Mouse (Mus musculus) hindbrain, embryonic 11.5 days (tissue): ENCODE results near the gene Ksr1. TPM values are rescaled to one million over a fixed set of nuclear protein-coding genes. Genes with fewer than 3 reads are reported as not detected.

ENCODE experiments used
- ATAC-seq: fragments of 200-750 bp; cut with Nextera tagmentation; 2 replicates; pipeline ENCODE4 v1.8.0; 2017; ENCODE audit warnings: mild to moderate bottlenecking, moderate TSS enrichment, moderate library complexity; ENCODE audit not compliant: low FRiP score
- DNase-seq: peaks from one replicate; pipeline ENCODE4 v3.0.0-alpha.2; 2015; ENCODE audit warnings: low spot score
- H3K27ac ChIP-seq: fragments of 300-500 bp; sonication (generic); 2 replicates; pipeline ENCODE4 v1.5.1; 2014; ENCODE audit warnings: mild to moderate bottlenecking, low read depth, low read length
- H3K27me3 ChIP-seq: fragments of 300-500 bp; sonication (generic); 2 replicates; pipeline ENCODE4 v1.6.1; 2014; ENCODE audit warnings: mild to moderate bottlenecking, low read length, moderate library complexity, mixed read lengths; ENCODE audit not compliant: control insufficient read depth, insufficient read depth
- H3K36me3 ChIP-seq: fragments of 300-500 bp; sonication (generic); 2 replicates; pipeline ENCODE4 v1.6.1; 2014; ENCODE audit warnings: mild to moderate bottlenecking, low read length, moderate library complexity, mixed read lengths; ENCODE audit not compliant: control insufficient read depth, insufficient read depth
- H3K4me1 ChIP-seq: fragments of 300-500 bp; sonication (generic); replicated peaks from 2 replicates; pipeline ENCODE4 v1.6.1; 2014; ENCODE audit warnings: low read length, mixed read lengths; ENCODE audit not compliant: control insufficient read depth, insufficient read depth
- H3K4me2 ChIP-seq: fragments of 300-500 bp; sonication (generic); replicated peaks from 2 replicates; pipeline ENCODE4 v1.6.1; 2014; ENCODE audit warnings: mild to moderate bottlenecking, low read depth, low read length
- H3K4me3 ChIP-seq: fragments of 300-500 bp; sonication (generic); 2 replicates; pipeline ENCODE4 v1.5.1; 2014; ENCODE audit warnings: low read depth, low read length
- H3K9ac ChIP-seq: fragments of 300-500 bp; sonication (generic); 2 replicates; pipeline ENCODE4 v1.6.1; 2014; ENCODE audit warnings: low read depth, low read length
- H3K9me3 ChIP-seq: fragments of 300-500 bp; sonication (generic); 2 replicates; pipeline ENCODE4 v1.6.1; 2016; ENCODE audit warnings: low read length; ENCODE audit not compliant: control insufficient read depth
- WGBS: fragments of 180-500 bp; shearing (Covaris S2); extraction: QIAGEN DNeasy Blood & Tissue Kit; methylation state at CpG from one replicate; pipeline ENCODE4 v1.1.7; 2014; 5-methylcytosine and 5-hydroxymethylcytosine counted together
- polyA plus RNA-seq: library from polyadenylated mRNA; unstranded; fragments of >200 nt; fragmentation: Nextera tagmentation; extraction: Ambion mirVana; gene quantifications from 2 replicates; pipeline ENCODE4 v1.2.1, GENCODE M21; 2014

Gene Ksr1
- polyA plus RNA-seq, 1 experiment from 2014 or later, result 3.9 TPM

GRCm38 (mm10) chr11:79020535-79021045 is 125.6 kb downstream of the Ksr1 start:
- ATAC-seq, result no peak
- Histone ChIP-seq H3K9ac (no peak overlapping the region), H3K9me3 (no peaks in the 10 kb centered on the region), H3K27ac (no peak overlapping the region), H3K27me3 (no peaks in the 10 kb centered on the region), H3K4me3 (no peak overlapping the region), H3K4me1 (no peaks in the 10 kb centered on the region), H3K36me3 (no peaks in the 10 kb centered on the region), H3K4me2 (no peak overlapping the region)
- WGBS, result 68% methylated on average over 21 of the region's 21 CpGs
- no peak for DNase-seq

DNA sequence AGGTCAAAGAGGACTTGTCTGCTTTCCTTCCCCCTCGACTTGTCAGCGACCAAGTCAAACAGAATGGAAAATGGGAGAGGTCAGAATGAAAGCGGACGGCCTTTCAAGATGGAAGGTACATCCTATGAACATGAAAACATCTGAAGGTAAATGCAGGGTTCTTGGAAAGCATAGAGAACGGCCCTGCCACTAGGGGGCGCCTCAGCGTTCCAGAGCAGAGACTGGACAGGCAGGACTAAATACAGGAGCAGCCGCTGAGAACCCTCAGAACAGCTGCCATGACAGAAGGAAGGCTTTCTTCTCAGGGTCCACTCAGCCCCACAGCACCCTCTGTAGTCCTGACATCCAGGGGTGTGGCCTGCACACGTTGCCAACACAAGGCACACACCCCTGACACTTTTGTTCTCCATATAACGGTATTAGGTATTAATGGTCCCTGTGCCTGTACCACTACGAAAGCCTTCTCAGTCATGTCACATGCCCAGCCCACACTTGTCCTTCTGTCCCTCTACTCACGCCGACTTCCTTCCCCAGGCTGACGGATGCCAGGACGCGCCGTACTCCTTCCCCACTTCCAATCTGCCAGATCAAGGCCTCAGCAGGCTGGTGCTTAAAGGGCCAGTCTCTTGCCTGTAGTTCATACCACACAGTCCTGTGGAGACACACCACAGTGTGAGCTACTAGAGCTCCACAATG is 126.2 kb downstream of the Ksr1 start:
- H3K4me1 ChIP-seq, result no peaks in the 10 kb centered on the region
- ATAC-seq, result no peak
- no peak overlapping the region for H3K27ac ChIP-seq
- no peaks in the 10 kb centered on the region for H3K27me3 ChIP-seq
- 87% methylated on average over 17 of the region's 17 CpGs for WGBS
- H3K9me3 ChIP-seq, result no peaks in the 10 kb centered on the region
- H3K36me3 ChIP-seq, result no peaks in the 10 kb centered on the region
- no peak overlapping the region for H3K4me2 ChIP-seq
- H3K4me3 ChIP-seq, result no peak overlapping the region
- H3K9ac ChIP-seq, result no peak overlapping the region
- no peak for DNase-seq

DNA sequence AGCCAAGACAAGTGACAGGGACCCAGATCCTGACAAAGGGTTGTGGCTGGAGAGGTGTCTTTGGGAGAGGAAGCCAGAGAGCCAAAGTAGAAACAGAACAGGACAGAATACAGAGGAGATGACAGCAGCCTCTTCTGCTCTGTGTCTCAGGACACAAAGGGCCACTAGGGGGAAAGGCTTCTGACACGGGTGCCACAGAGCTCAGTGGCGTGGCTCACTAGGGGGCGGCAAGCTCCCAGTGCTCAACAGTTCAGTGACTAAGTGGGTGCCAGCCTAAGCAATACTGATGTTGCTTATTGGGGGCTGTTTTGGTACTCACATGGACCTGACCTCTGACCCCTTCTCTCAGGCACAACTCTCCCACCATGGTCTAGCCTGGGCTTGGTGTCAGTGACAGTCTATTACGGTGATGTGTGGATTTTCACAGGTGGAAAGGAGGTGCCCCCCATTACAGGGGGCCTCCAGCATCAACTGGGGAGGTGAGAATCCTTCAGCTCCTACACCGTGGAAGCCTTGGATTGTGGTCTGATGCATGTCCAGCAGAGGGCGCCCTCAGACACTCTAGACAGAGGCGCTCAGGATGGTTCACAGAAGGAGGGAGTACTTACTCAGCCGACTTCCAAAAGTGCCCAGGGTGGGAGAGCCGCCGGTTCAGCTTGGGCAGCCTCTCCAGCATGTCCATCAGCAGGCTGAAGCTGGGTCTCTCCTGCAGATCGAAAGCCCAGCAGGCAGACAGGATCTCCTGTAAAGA is 127.1 kb downstream of the Ksr1 start:
- Histone ChIP-seq H3K4me1 (no peaks in the 10 kb centered on the region), H3K9me3 (no peaks in the 10 kb centered on the region), H3K9ac (no peak overlapping the region), H3K27ac (no peak overlapping the region), H3K36me3 (no peaks in the 10 kb centered on the region), H3K27me3 (no peaks in the 10 kb centered on the region), H3K4me3 (no peak overlapping the region), H3K4me2 (no peak overlapping the region)
- DNase-seq (peak; percentile 83), ATAC-seq (no peak)
- 60% methylated on average over 11 of the region's 11 CpGs for WGBS

GRCm38 (mm10) chr11:79017161-79017606 is 129.0 kb downstream of the Ksr1 start:
- ATAC-seq (no peak), DNase-seq (no peak)
- Histone ChIP-seq H3K9me3 (no peaks in the 10 kb centered on the region), H3K36me3 (no peaks in the 10 kb centered on the region), H3K27me3 (no peaks in the 10 kb centered on the region), H3K4me3 (no peak overlapping the region), H3K27ac (no peak overlapping the region), H3K9ac (no peak overlapping the region), H3K4me1 (no peaks in the 10 kb centered on the region), H3K4me2 (no peak overlapping the region)
- 78% methylated on average over 7 of the region's 7 CpGs for WGBS

- Histone ChIP-seq H3K27me3 (no peaks in the 10 kb centered on the region), H3K9me3 (no peaks in the 10 kb centered on the region), H3K4me2 (no peak overlapping the region), H3K9ac (no peak overlapping the region), H3K36me3 (no peaks in the 10 kb centered on the region), H3K4me1 (no peaks in the 10 kb centered on the region), H3K27ac (no peak overlapping the region), H3K4me3 (no peak overlapping the region)
- no peak for ATAC-seq
- 60% methylated on average over 12 of the region's 12 CpGs for WGBS
- no peak for DNase-seq
Measured at GRCm38 (mm10) chr11:79016236-79016635, 130.0 kb downstream of the Ksr1 start.

GRCm38 (mm10) chr11:79015660-79016215 is 130.5 kb downstream of the Ksr1 start:
- H3K9me3 ChIP-seq, result no peaks in the 10 kb centered on the region
- no peak for DNase-seq
- no peaks in the 10 kb centered on the region for H3K27me3 ChIP-seq
- H3K27ac ChIP-seq, result no peak overlapping the region
- H3K4me1 ChIP-seq, result no peaks in the 10 kb centered on the region
- H3K9ac ChIP-seq, result no peak overlapping the region
- H3K4me3 ChIP-seq, result no peak overlapping the region
- no peak overlapping the region for H3K4me2 ChIP-seq
- WGBS, result 92% methylated on average over 24 of the region's 24 CpGs
- no peak for ATAC-seq
- no peaks in the 10 kb centered on the region for H3K36me3 ChIP-seq

GRCm38 (mm10) chr11:79014602-79015325 is 131.4 kb downstream of the Ksr1 start:
- H3K4me3 ChIP-seq, result no peak overlapping the region
- H3K4me2 ChIP-seq, result no peak overlapping the region
- no peaks in the 10 kb centered on the region for H3K36me3 ChIP-seq
- ATAC-seq, result no peak
- no peak overlapping the region for H3K9ac ChIP-seq
- no peaks in the 10 kb centered on the region for H3K9me3 ChIP-seq
- no peak for DNase-seq
- no peak overlapping the region for H3K27ac ChIP-seq
- 71% methylated on average over 15 of the region's 15 CpGs for WGBS
- H3K4me1 ChIP-seq, result no peaks in the 10 kb centered on the region
- H3K27me3 ChIP-seq, result no peaks in the 10 kb centered on the region

DNA sequence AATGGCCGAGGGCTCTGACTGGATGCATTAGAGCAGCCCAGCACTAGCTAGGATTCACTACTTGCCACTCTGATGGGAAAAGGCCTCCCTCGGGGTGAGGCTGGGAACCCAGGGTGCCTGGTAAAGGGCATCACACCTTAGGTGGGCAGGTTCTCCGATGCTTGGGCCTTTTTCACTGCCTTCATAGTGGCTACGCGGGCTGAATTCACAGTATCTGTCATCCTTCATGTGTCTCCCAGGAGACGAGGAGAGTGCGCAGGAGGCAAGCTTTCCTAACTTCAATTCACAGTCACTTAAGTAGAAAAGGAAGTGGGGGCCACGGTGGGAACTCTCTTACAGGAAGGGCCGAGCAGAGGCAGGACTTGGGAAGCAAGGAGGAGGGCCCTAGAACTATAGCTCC is 132.4 kb downstream of the Ksr1 start:
- Histone ChIP-seq H3K4me1 (no peaks in the 10 kb centered on the region), H3K27ac (no peak overlapping the region), H3K9me3 (no peaks in the 10 kb centered on the region), H3K9ac (no peak overlapping the region), H3K4me2 (no peak overlapping the region), H3K27me3 (no peaks in the 10 kb centered on the region), H3K4me3 (no peak overlapping the region), H3K36me3 (no peaks in the 10 kb centered on the region)
- ATAC-seq (no peak), DNase-seq (no peak)
- 63% methylated on average over 9 of the region's 9 CpGs for WGBS
